Mouse (Mus musculus): ENCODE results near the gene Tmc1. TPM values are rescaled to one million over a fixed set of nuclear protein-coding genes. Genes with fewer than 3 reads are reported as not detected.
A peak's percentile ranks its signal among the peaks of the same experiment; 100 is the strongest.

The Tmc1 gene
- polyA plus RNA-seq, 1 experiment from 2014 or later: 0.14 TPM

GRCm38 (mm10) chr19:20837422-20837821 lies 116.6 kb downstream of the Tmc1 start:
- Histone ChIP-seq H3K9me3 (ENCODE audit: control insufficient read depth, low read length) (no peaks in the 10 kb centered on the region), H3K4me2 (no peak overlapping the region), H3K4me3 (ENCODE audit: low read depth, low read length) (no peak overlapping the region), H3K9ac (ENCODE audit: low read length) (no peak overlapping the region), H3K4me1 (ENCODE audit: control insufficient read depth, insufficient read depth, low read length) (no peaks in the 10 kb centered on the region), H3K27me3 (ENCODE audit: control insufficient read depth, insufficient read depth, low read length) (no peaks in the 10 kb centered on the region), H3K36me3 (ENCODE audit: control insufficient read depth, insufficient read depth, low read length) (no peaks in the 10 kb centered on the region), H3K27ac (ENCODE audit: low read depth, low read length) (no peak overlapping the region)
- 63% methylated on average over 2 of the region's 2 CpGs for WGBS
- DNase-seq (ENCODE audit: low spot score, missing footprints) (no peak), ATAC-seq (ENCODE audit: low FRiP score) (0 out of 2 replicates have a peak, but pooled peaks have one; percentile 22)

DNA sequence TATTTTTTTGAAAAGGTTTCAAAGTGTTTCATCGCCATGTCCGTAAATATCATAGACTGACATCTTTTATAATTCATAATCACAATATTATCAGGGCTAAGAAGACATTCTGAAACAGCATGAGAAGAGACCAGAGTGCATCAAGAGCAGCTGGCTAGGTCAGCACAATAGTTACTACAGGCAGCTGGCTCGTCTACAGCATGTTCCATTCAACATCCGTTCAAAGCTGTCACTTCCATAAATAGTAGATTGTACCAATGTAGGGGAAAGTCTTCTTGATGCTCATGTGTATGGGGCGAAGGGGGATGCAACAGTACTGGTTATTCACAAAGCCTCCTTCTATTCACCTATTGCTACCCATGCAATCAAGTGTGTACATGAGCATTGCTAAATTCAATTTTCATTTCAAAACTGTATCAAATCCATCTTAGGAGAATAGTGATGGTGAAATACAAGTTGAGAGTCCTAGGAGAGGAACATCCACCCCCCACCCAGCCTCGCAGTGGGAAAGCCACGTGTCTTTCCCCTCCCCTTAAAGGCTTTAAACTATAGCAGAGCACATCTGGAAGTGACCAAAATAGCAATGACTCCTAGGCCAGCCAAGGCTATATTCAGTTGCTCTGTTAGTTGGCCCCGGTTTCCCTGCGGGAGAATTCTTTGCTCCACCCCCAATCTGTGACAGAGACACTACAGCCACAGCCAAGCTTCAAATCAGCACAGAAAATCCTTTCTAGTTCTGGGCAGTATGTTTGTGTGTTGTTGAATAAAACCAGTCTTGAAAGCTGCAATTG lies 117.8 kb downstream of the Tmc1 start:
- no peak for ATAC-seq (ENCODE audit: low FRiP score)
- H3K4me2 ChIP-seq: no peak overlapping the region
- no peaks in the 10 kb centered on the region for H3K4me1 ChIP-seq (ENCODE audit: control insufficient read depth, insufficient read depth, low read length)
- no peak overlapping the region for H3K4me3 ChIP-seq (ENCODE audit: low read depth, low read length)
- H3K9me3 ChIP-seq (ENCODE audit: control insufficient read depth, low read length): no peaks in the 10 kb centered on the region
- no peaks in the 10 kb centered on the region for H3K27me3 ChIP-seq (ENCODE audit: control insufficient read depth, insufficient read depth, low read length)
- DNase-seq (ENCODE audit: low spot score, missing footprints): no peak
- H3K9ac ChIP-seq (ENCODE audit: low read length): no peak overlapping the region
- no peaks in the 10 kb centered on the region for H3K36me3 ChIP-seq (ENCODE audit: control insufficient read depth, insufficient read depth, low read length)
- 74% methylated on average over 9 of the region's 9 CpGs for WGBS
- H3K27ac ChIP-seq (ENCODE audit: low read depth, low read length): no peak overlapping the region

- Histone ChIP-seq H3K36me3 (ENCODE audit: control insufficient read depth, insufficient read depth, low read length) (no peaks in the 10 kb centered on the region), H3K4me2 (no peak overlapping the region), H3K4me1 (ENCODE audit: control insufficient read depth, insufficient read depth, low read length) (no peaks in the 10 kb centered on the region), H3K4me3 (ENCODE audit: low read depth, low read length) (no peak overlapping the region), H3K27me3 (ENCODE audit: control insufficient read depth, insufficient read depth, low read length) (no peaks in the 10 kb centered on the region), H3K27ac (ENCODE audit: low read depth, low read length) (no peak overlapping the region), H3K9ac (ENCODE audit: low read length) (no peak overlapping the region), H3K9me3 (ENCODE audit: control insufficient read depth, low read length) (no peaks in the 10 kb centered on the region)
- ATAC-seq (ENCODE audit: low FRiP score): no peak
- DNase-seq (ENCODE audit: low spot score, missing footprints): no peak
- WGBS: 48% methylated on average over 1 of the region's 1 CpGs
Observed at GRCm38 (mm10) chr19:20834895-20835294, 119.1 kb downstream of the Tmc1 start.

DNA sequence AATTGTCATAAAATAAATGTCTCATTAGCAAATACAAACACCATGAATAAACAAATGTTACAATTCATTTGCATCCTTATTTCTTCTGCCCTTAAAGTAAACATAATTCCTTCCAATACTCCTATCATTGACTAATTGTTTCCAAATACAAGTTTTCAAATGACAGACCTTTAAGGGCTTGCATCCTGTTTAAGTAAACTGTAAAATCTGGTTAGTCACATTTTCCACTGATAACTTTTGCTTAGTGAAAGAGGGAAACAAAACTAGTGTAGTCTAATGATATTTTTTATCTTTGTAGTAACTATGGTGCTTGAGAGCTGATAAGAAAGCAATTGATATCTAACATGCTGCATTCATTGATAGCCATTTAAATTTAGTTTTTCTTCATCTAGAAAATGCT lies 154.5 kb downstream of the Tmc1 start:
- Histone ChIP-seq H3K9ac (ENCODE audit: low read length) (no peak overlapping the region), H3K9me3 (ENCODE audit: control insufficient read depth, low read length) (no peaks in the 10 kb centered on the region), H3K36me3 (ENCODE audit: control insufficient read depth, insufficient read depth, low read length) (no peaks in the 10 kb centered on the region), H3K4me3 (ENCODE audit: low read depth, low read length) (no peak overlapping the region), H3K27me3 (ENCODE audit: control insufficient read depth, insufficient read depth, low read length) (no peaks in the 10 kb centered on the region), H3K27ac (ENCODE audit: low read depth, low read length) (no peak overlapping the region), H3K4me1 (ENCODE audit: control insufficient read depth, insufficient read depth, low read length) (no peaks in the 10 kb centered on the region), H3K4me2 (no peak overlapping the region)
- no peak for DNase-seq (ENCODE audit: low spot score, missing footprints)
- ATAC-seq (ENCODE audit: low FRiP score): no peak

- Histone ChIP-seq H3K36me3 (ENCODE audit: control insufficient read depth, insufficient read depth, low read length) (no peaks in the 10 kb centered on the region), H3K4me1 (ENCODE audit: control insufficient read depth, insufficient read depth, low read length) (no peaks in the 10 kb centered on the region), H3K27me3 (ENCODE audit: control insufficient read depth, insufficient read depth, low read length) (no peaks in the 10 kb centered on the region), H3K9me3 (ENCODE audit: control insufficient read depth, low read length) (no peaks in the 10 kb centered on the region), H3K4me2 (no peak overlapping the region), H3K9ac (ENCODE audit: low read length) (no peak overlapping the region), H3K27ac (ENCODE audit: low read depth, low read length) (no peak overlapping the region), H3K4me3 (ENCODE audit: low read depth, low read length) (no peak overlapping the region)
- peak; percentile 90 for DNase-seq (ENCODE audit: low spot score, missing footprints)
- WGBS: 52% methylated on average over 6 of the region's 6 CpGs
- ATAC-seq (ENCODE audit: low FRiP score): peak; percentile 50; the same call in 1 of the 2 replicates
Observed at GRCm38 (mm10) chr19:20797558-20798101, 156.4 kb downstream of the Tmc1 start.

DNA sequence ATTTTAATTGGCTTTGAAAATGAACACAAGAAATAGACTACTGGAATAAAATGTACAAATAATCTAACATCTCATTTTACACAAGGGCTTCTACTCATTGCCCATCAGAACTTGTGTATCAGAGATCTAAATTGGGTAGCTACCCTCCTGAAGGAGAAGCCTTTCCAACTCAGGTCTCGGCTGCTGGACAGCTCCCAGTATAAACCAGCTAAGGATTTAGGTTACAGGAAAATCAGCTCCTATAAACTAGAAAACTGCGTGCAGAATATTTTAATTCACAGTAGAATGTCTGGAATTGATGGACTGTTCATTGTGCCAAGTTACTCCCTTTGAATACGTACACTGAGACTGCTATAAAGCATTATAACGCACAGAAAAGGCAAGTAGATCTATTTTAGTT lies 158.0 kb downstream of the Tmc1 start:
- Histone ChIP-seq H3K9ac (ENCODE audit: low read length) (no peak overlapping the region), H3K4me1 (ENCODE audit: control insufficient read depth, insufficient read depth, low read length) (no peaks in the 10 kb centered on the region), H3K36me3 (ENCODE audit: control insufficient read depth, insufficient read depth, low read length) (no peaks in the 10 kb centered on the region), H3K27ac (ENCODE audit: low read depth, low read length) (no peak overlapping the region), H3K4me3 (ENCODE audit: low read depth, low read length) (no peak overlapping the region), H3K9me3 (ENCODE audit: control insufficient read depth, low read length) (no peaks in the 10 kb centered on the region), H3K4me2 (no peak overlapping the region), H3K27me3 (ENCODE audit: control insufficient read depth, insufficient read depth, low read length) (no peaks in the 10 kb centered on the region)
- ATAC-seq (ENCODE audit: low FRiP score) (no peak), DNase-seq (ENCODE audit: low spot score, missing footprints) (no peak)
- 86% methylated on average over 4 of the region's 4 CpGs for WGBS

GRCm38 (mm10) chr19:20794999-20795398 lies 159.0 kb downstream of the Tmc1 start:
- no peak overlapping the region for H3K4me3 ChIP-seq (ENCODE audit: low read depth, low read length)
- H3K4me1 ChIP-seq (ENCODE audit: control insufficient read depth, insufficient read depth, low read length): no peaks in the 10 kb centered on the region
- no peaks in the 10 kb centered on the region for H3K9me3 ChIP-seq (ENCODE audit: control insufficient read depth, low read length)
- DNase-seq (ENCODE audit: low spot score, missing footprints): no peak
- no peaks in the 10 kb centered on the region for H3K36me3 ChIP-seq (ENCODE audit: control insufficient read depth, insufficient read depth, low read length)
- no peaks in the 10 kb centered on the region for H3K27me3 ChIP-seq (ENCODE audit: control insufficient read depth, insufficient read depth, low read length)
- H3K9ac ChIP-seq (ENCODE audit: low read length): no peak overlapping the region
- no peak overlapping the region for H3K27ac ChIP-seq (ENCODE audit: low read depth, low read length)
- 82% methylated on average over 3 of the region's 3 CpGs for WGBS
- no peak overlapping the region for H3K4me2 ChIP-seq
- ATAC-seq (ENCODE audit: low FRiP score): peak; percentile 59; the same call in 1 of the 2 replicates

GRCm38 (mm10) chr19:20792811-20793210 lies 161.2 kb downstream of the Tmc1 start:
- no peak for ATAC-seq (ENCODE audit: low FRiP score)
- WGBS: 93% methylated on average over 2 of the region's 2 CpGs
- DNase-seq (ENCODE audit: low spot score, missing footprints): no peak

GRCm38 (mm10) chr19:20787289-20787688 lies 166.7 kb downstream of the Tmc1 start:
- 83% methylated on average over 6 of the region's 6 CpGs for WGBS

More at GRCm38 (mm10) chr19:20792811-20793210, 161.2 kb downstream of the Tmc1 start:
- Histone ChIP-seq H3K9me3 (ENCODE audit: control insufficient read depth, low read length) (no peaks in the 10 kb centered on the region), H3K4me3 (ENCODE audit: low read depth, low read length) (no peak overlapping the region), H3K27me3 (ENCODE audit: control insufficient read depth, insufficient read depth, low read length) (no peaks in the 10 kb centered on the region), H3K27ac (ENCODE audit: low read depth, low read length) (no peak overlapping the region), H3K4me2 (no peak overlapping the region), H3K9ac (ENCODE audit: low read length) (no peak overlapping the region), H3K4me1 (ENCODE audit: control insufficient read depth, insufficient read depth, low read length) (no peaks in the 10 kb centered on the region), H3K36me3 (ENCODE audit: control insufficient read depth, insufficient read depth, low read length) (no peaks in the 10 kb centered on the region)

More at GRCm38 (mm10) chr19:20787289-20787688, 166.7 kb downstream of the Tmc1 start:
- DNase-seq (ENCODE audit: low spot score, missing footprints) (no peak), ATAC-seq (ENCODE audit: low FRiP score) (no peak)
- Histone ChIP-seq H3K27me3 (ENCODE audit: control insufficient read depth, insufficient read depth, low read length) (no peaks in the 10 kb centered on the region), H3K4me2 (no peak overlapping the region), H3K4me3 (ENCODE audit: low read depth, low read length) (no peak overlapping the region), H3K4me1 (ENCODE audit: control insufficient read depth, insufficient read depth, low read length) (no peaks in the 10 kb centered on the region), H3K9me3 (ENCODE audit: control insufficient read depth, low read length) (no peaks in the 10 kb centered on the region), H3K27ac (ENCODE audit: low read depth, low read length) (no peak overlapping the region), H3K36me3 (ENCODE audit: control insufficient read depth, insufficient read depth, low read length) (no peaks in the 10 kb centered on the region), H3K9ac (ENCODE audit: low read length) (no peak overlapping the region)

Data from midbrain, embryonic 11.5 days (tissue).